Mouse (Mus musculus) thymus, postnatal 4 days (tissue): Measurements from ENCODE around the gene Crybg2.
A peak's percentile ranks its signal among the peaks of the same experiment; 100 is the strongest.

Source experiments
- DNase-seq: peaks from one replicate; pipeline ENCODE4 v3.0.0; 2021

Crybg2 gene

GRCm38 (mm10) chr4:134122281-134122680 lies 61.7 kb downstream of the Crybg2 start:
- peak; percentile 51 for DNase-seq

GRCm38 (mm10) chr4:134123147-134123546 lies 62.5 kb downstream of the Crybg2 start:
- DNase-seq: no peak

DNA sequence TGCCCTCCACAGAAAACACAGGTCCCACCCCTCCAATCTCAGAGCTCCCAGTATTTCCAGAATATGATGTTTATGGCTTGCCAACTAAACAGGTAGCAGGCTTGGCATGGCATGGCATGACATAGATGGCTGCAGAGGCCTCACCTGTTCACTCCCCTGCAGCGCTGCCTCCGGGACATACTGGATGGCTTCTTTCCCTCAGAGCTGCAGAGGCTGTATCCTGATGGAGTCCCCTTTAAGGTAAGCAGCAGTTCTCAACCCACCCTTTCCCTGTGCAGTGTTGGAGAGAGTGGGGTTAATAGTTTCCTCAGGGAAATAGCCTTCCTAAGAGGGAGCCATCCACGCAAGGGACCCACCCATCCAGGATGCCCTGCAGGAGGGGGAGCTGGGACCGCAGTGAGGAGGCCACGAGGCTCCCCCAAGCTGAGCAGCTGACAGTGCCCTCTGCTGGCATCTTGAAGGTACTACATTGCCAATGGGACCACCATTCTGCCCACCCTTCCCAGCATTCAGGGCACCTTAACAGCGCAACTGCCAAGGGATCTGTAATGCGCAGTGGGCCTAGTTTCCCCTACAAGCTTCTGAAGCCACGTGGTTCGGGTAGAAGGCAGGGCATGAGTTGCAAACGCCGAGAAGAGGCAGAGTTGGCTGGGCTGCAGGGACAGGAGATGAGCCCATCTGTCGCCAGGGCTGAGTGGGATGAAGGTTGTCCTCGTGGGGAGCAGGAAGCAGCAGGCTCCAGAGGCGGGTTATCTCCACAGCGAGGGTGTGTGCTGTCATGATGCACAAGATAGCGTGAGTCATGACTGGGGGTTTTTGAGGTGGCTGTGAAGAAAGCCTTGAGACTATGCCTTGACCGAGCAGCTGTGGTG lies 63.3 kb downstream of the Crybg2 start:
- peak; percentile 85 for DNase-seq

DNA sequence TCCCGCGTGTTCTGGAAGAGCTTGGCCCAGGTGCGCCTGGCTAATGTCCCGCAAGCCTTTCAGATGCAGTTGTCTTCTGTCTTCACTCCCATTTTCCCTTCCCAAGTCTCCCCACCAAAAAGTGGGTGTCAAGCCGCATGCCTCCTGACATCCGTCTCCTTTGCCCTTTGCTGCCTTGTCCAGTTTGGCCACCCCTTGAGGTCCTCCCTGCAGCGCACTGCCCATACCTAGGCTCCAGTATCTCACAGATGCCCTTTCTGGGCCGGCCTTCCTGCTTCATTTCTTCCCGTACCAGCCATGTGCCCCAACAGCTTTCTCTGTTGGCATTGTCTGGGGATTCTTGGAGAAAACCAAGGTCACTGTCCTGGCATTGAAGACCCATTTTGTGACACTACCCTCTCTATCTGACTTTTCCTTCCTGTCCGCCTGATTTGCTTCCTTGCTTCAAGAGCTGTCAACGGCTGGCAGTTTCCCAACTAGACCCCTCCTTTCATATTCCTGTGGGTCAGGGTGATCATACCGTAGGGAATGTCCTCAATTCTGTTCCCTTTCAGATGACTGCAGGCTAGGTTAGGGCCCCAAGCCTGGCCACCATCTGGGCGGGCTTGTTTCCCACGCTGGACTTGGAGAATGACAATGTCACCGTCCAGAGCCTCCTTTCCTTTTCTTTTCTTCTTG lies 64.9 kb downstream of the Crybg2 start:
- DNase-seq: no peak

DNA sequence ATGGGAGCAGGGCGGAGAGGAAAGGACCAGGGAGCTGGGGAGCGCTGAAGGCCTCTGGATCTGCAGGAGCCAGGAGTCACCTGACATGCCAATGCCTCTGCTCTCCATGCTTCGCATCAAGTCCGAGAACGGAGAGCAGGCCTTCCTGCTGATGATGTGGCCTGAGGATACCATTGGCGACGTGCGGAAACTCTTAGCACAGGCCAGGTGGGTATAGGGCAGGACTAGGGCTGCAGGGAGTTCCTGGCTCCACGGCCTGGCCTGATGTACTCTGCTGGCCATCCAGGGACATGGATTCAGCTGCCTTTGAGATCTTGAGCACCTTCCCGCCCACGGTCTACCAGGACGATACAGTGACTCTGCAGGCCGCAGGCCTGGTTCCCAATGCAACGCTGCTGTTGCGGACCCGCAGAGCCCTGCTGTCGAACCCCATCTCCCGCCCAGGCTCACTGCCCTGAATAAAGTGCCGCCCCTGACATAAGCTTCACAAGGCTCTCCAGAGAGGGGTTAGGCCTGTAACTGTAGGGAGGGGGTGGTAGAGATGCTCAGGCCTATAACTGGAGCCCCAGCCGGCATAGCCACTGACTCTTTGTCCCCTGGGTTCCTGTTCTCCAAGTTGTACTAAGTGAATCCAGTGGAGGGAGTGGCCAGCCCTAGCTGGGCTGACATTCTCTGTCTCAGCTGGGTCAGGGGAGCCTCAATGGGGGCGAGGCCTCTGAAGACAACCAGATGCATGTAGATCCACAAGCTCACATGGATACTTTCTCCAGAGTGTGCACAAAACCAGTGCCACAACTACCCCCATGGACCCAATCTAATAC lies 65.9 kb downstream of the Crybg2 start:
- DNase-seq: peak; percentile 27

- no peak for DNase-seq
Measured at GRCm38 (mm10) chr4:134127121-134127455, 66.5 kb downstream of the Crybg2 start.

- DNase-seq: peak; percentile 27
Measured at GRCm38 (mm10) chr4:134127793-134128192, 67.2 kb downstream of the Crybg2 start.

GRCm38 (mm10) chr4:134128221-134128982 lies 67.8 kb downstream of the Crybg2 start, which contains the start of gene Sh3bgrl3:
Gene Sh3bgrl3 (minus strand): TSS chr4:134128789.
- DNase-seq: peak; percentile 94

GRCm38 (mm10) chr4:134128983-134129362 lies 68.4 kb downstream of the Crybg2 start:
- DNase-seq: peak; percentile 75

DNA sequence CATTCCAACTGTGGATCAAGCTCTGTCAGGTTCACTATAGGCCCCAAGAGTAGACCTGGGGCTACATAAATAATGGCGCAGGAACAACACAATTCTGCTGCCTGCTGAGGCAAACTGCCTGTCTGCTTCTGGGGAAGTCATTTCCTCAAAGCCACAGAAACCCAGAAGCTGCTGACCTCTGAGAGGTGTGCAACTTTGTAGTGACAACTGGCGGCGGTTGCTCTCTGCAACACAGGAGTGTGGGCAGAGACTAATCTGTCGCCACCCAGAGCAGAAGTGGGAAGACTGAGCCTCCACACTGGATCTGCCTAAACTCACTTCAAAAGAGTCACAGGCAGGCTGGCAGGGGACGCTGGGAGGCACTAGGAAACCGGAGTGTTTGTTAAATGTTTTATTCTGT lies 68.9 kb downstream of the Crybg2 start:
- DNase-seq: peak; percentile 43

DNA sequence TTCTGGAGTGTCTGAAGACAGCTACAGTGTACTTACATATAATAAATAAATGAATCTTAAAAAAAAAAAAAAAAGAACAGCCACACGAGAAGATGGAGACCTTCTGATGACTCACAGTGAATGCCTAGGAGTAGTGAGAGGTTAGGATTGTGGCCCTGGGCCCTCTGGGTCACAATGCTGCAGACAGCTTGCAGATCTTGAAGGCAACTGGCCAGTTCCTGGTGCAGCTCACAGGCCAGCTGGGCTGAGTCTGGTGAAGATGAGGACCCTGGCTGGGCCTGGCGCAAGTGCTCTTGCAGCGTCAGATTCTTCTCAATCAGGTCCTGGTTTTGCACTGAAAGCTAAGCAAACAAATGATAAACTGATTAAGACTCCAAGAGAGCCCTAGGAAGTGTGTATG lies 71.5 kb downstream of the Crybg2 start:
- DNase-seq: no peak

DNA sequence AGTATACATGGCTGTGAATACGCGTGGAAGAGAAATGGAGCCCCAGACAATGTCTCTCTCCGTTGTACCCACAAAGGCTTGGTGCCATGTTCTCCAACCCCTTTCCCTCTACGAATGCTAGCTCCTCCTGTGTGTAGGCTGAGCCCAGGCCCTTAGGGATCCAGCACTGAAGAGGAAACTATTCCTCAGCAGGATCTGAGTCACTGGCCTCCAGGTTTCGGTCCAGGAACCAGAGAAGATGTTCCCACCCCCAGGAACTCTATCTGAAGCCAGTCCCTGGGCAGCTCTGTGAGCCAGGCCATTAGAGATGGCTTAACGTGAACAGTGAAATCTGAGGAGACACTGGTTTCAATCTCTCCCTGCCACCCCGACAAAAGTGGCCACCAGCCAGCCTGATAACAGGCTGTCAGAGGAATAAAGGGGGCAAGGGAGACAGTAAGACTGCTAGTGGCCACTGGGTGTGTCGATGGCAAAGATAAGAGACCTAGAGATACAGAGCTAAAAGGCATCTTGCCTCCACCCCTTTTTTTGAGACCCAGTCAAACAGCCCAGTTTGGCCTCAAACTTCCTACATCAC lies 72.0 kb downstream of the Crybg2 start:
- no peak for DNase-seq

DNA sequence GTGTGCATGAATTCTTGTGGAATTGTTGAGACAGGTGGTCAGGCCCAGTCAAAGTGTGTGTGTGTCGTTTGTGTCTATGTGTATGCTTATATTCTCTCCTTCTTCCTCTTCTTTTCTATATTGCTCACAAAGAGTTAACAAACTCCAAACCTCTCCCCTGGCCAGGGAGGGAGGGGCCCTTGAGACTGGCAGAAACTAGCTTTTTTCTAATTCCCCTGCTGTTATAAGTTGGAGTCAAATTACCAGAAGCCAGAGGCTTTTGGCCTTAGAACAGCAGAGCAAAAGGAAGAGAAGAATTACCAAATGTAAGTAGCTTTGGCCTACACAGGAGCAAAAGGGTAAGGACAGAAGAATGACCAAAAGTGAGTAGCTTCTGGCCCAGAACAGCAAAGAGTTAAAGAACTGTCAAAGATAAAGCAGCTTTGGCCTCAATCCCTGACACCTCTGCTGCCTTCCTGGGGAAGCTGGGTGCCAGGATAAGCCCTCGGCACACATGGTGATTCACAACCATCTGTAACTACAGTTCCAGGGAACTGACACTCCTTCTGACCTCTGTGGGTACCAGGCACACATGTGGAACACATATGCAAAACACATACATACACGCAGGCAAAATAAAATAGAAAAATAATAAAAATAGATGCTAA lies 75.8 kb downstream of the Crybg2 start:
- no peak for DNase-seq

DNA sequence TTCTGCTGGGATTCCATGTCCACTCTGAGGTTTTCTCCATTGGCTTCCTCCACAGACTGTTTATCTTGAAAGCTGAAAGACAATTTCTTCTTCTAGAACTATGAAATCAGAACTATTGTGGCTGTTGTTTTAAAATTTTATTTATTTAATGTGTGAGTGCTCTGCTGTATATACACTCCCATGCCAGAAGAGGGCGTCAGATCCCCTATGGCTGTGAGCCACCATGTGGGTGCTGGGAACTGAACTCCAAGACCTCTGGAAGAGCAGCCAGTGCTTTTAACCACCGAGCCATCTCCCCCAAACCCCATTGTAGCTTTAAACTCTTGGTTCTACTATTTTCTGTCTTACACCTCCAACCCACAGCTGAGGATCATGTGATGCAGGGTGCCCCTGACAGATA lies 78.2 kb downstream of the Crybg2 start:
- DNase-seq: no peak
